Mouse (Mus musculus): Measurements from ENCODE around the gene Spon1. TPM values are rescaled to one million over a fixed set of nuclear protein-coding genes. Genes with fewer than 3 reads are reported as not detected.

The Spon1 gene
- polyA plus RNA-seq, 1 experiment from 2014 or later, result 57.4 TPM

GRCm38 (mm10) chr7:113962078-113962477 is 196.3 kb downstream of the Spon1 start:
- Histone ChIP-seq H3K4me3 (no peak overlapping the region), H3K36me3 (no peaks in the 10 kb centered on the region), H3K9me3 (replicated peaks) (no peaks in the 10 kb centered on the region), H3K4me2 (no peak overlapping the region), H3K9ac (no peak overlapping the region), H3K27ac (no peak overlapping the region), H3K4me1 (replicated peaks) (peaks cover 7% of the 10 kb centered on the region), H3K27me3 (no peaks in the 10 kb centered on the region)
- no peak for ATAC-seq (replicated peaks; ENCODE audit: insufficient number of reproducible peaks, insufficient read depth, low FRiP score, low read depth)
- WGBS, result 71% methylated on average over 4 of the region's 4 CpGs

DNA sequence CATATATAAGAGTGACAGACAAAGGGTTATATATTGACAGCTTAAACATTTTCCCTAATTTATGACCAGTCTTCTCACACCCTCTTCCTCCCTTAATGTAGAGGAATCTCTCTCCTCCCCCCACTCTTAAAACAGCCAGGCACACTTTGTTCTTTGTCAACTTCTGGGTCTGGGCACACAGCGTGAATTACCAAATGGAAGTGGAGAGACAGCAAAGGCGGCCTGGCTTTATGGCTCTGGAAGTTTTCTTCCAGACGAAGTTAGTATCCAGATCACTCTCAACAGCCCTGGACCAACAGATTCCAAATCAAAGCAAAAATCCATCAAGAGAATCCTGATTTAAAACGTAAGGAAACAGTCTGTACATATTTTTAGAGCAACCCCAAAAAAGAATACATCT is 198.0 kb downstream of the Spon1 start:
- ATAC-seq (replicated peaks; ENCODE audit: insufficient number of reproducible peaks, insufficient read depth, low FRiP score, low read depth), result no peak
- Histone ChIP-seq H3K4me1 (replicated peaks) (peaks cover 7% of the 10 kb centered on the region), H3K27ac (no peak overlapping the region), H3K27me3 (no peaks in the 10 kb centered on the region), H3K36me3 (no peaks in the 10 kb centered on the region), H3K9ac (no peak overlapping the region), H3K4me3 (no peak overlapping the region), H3K9me3 (replicated peaks) (no peaks in the 10 kb centered on the region), H3K4me2 (no peak overlapping the region)
- 62% methylated on average over 4 of the region's 4 CpGs for WGBS

DNA sequence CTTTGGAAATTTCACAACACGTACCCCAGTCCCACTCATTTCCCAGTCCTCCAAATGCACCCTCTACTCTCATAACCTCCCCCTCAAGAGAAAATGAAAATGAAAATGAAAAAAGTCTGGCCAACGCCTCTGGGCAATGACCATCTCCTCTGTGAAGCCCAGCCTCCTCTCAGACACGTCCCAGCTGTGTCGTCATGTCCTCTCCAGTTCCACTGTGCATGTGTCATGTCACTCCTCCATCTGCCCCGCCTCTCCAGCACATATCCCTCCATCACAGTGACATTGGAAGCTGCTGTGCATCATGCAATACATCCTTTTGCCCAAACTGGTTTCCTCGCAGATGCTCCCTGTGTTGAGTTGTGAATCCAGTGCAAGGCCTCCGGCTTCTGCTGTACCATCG is 199.8 kb downstream of the Spon1 start:
- no peak overlapping the region for H3K4me3 ChIP-seq
- H3K27ac ChIP-seq, result no peak overlapping the region
- no peak overlapping the region for H3K9ac ChIP-seq
- ATAC-seq (replicated peaks; ENCODE audit: insufficient number of reproducible peaks, insufficient read depth, low FRiP score, low read depth), result no peak
- no peaks in the 10 kb centered on the region for H3K27me3 ChIP-seq
- 80% methylated on average over 8 of the region's 8 CpGs for WGBS
- no peaks in the 10 kb centered on the region for H3K9me3 ChIP-seq (replicated peaks)
- no peaks in the 10 kb centered on the region for H3K36me3 ChIP-seq
- H3K4me1 ChIP-seq (replicated peaks), result peaks cover 7% of the 10 kb centered on the region
- H3K4me2 ChIP-seq, result no peak overlapping the region

- H3K4me2 ChIP-seq, result no peak overlapping the region
- no peaks in the 10 kb centered on the region for H3K27me3 ChIP-seq
- no peaks in the 10 kb centered on the region for H3K36me3 ChIP-seq
- ATAC-seq (replicated peaks; ENCODE audit: insufficient number of reproducible peaks, insufficient read depth, low FRiP score, low read depth), result no peak
- H3K4me3 ChIP-seq, result no peak overlapping the region
- no peaks in the 10 kb centered on the region for H3K9me3 ChIP-seq (replicated peaks)
- no peaks in the 10 kb centered on the region for H3K4me1 ChIP-seq (replicated peaks)
- H3K9ac ChIP-seq, result no peak overlapping the region
- H3K27ac ChIP-seq, result no peak overlapping the region
Observed at GRCm38 (mm10) chr7:113969182-113969581, 203.4 kb downstream of the Spon1 start.

GRCm38 (mm10) chr7:113972536-113972935 is 206.7 kb downstream of the Spon1 start:
- no peak for ATAC-seq (replicated peaks; ENCODE audit: insufficient number of reproducible peaks, insufficient read depth, low FRiP score, low read depth)
- H3K4me3 ChIP-seq, result no peak overlapping the region
- no peaks in the 10 kb centered on the region for H3K4me1 ChIP-seq (replicated peaks)
- 89% methylated on average over 4 of the region's 4 CpGs for WGBS
- H3K36me3 ChIP-seq, result no peaks in the 10 kb centered on the region
- H3K9ac ChIP-seq, result no peak overlapping the region
- no peaks in the 10 kb centered on the region for H3K27me3 ChIP-seq
- H3K4me2 ChIP-seq, result no peak overlapping the region
- H3K27ac ChIP-seq, result no peak overlapping the region
- H3K9me3 ChIP-seq (replicated peaks), result no peaks in the 10 kb centered on the region

GRCm38 (mm10) chr7:113986406-113987134 is 220.8 kb downstream of the Spon1 start:
- no peak for ATAC-seq (replicated peaks; ENCODE audit: insufficient number of reproducible peaks, insufficient read depth, low FRiP score, low read depth)
- Histone ChIP-seq H3K27me3 (no peaks in the 10 kb centered on the region), H3K9me3 (replicated peaks) (no peaks in the 10 kb centered on the region), H3K4me3 (no peak overlapping the region), H3K9ac (no peak overlapping the region), H3K27ac (no peak overlapping the region), H3K4me1 (replicated peaks) (no peaks in the 10 kb centered on the region), H3K4me2 (no peak overlapping the region), H3K36me3 (no peaks in the 10 kb centered on the region)
- 77% methylated on average over 10 of the region's 10 CpGs for WGBS

- Histone ChIP-seq H3K4me2 (no peak overlapping the region), H3K9ac (no peak overlapping the region), H3K4me3 (no peak overlapping the region), H3K27me3 (no peaks in the 10 kb centered on the region), H3K9me3 (replicated peaks) (no peaks in the 10 kb centered on the region), H3K27ac (no peak overlapping the region), H3K4me1 (replicated peaks) (no peaks in the 10 kb centered on the region), H3K36me3 (no peaks in the 10 kb centered on the region)
- ATAC-seq (replicated peaks; ENCODE audit: insufficient number of reproducible peaks, insufficient read depth, low FRiP score, low read depth), result no peak
Observed at GRCm38 (mm10) chr7:113988156-113988555, 222.4 kb downstream of the Spon1 start.

DNA sequence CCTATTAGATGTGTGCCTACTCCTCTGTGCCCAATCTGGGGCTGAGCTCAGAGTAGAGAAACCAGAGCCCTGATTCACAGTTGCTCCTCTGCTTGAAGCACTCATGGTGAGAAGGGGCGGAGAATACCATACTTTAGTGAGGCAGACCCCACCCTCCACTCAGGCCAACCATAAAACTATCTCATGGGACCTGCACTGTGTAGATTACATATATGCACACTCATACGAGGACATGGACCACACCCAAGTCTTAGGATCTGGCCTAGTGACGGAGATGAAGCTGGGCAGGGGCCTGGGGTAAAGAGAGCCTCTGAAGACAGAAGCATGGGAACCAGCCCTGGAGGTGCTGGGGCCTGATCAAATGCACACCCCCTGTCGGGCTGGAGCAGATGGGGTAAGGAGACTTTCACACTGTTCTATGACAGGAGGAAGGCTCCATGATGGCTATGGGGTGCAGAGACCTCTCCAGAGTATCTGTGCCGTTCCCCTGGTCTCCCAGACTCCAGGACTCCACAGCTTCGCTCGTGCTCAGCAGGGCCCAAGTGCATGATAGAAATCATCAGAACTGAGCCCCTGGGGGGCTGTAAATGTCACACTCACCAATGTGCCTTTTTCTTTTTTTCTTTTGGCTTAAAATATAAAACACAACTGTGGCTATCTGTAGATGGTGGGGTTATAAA is 232.0 kb downstream of the Spon1 start:
- Histone ChIP-seq H3K4me1 (replicated peaks) (no peaks in the 10 kb centered on the region), H3K27ac (no peak overlapping the region), H3K9me3 (replicated peaks) (no peaks in the 10 kb centered on the region), H3K4me2 (no peak overlapping the region), H3K36me3 (no peaks in the 10 kb centered on the region), H3K9ac (no peak overlapping the region), H3K4me3 (no peak overlapping the region), H3K27me3 (no peaks in the 10 kb centered on the region)
- ATAC-seq (replicated peaks; ENCODE audit: insufficient number of reproducible peaks, insufficient read depth, low FRiP score, low read depth), result no peak
- 69% methylated on average over 7 of the region's 7 CpGs for WGBS

GRCm38 (mm10) chr7:114004171-114004570 is 238.4 kb downstream of the Spon1 start:
- Histone ChIP-seq H3K36me3 (no peaks in the 10 kb centered on the region), H3K9me3 (replicated peaks) (no peaks in the 10 kb centered on the region), H3K4me2 (no peak overlapping the region), H3K27ac (no peak overlapping the region), H3K4me3 (no peak overlapping the region), H3K9ac (no peak overlapping the region), H3K4me1 (replicated peaks) (peaks cover 4% of the 10 kb centered on the region; the same call in 1 of the 2 replicates), H3K27me3 (no peaks in the 10 kb centered on the region)
- ATAC-seq (replicated peaks; ENCODE audit: insufficient number of reproducible peaks, insufficient read depth, low FRiP score, low read depth), result no peak
- WGBS, result 35% methylated on average over 5 of the region's 5 CpGs

DNA sequence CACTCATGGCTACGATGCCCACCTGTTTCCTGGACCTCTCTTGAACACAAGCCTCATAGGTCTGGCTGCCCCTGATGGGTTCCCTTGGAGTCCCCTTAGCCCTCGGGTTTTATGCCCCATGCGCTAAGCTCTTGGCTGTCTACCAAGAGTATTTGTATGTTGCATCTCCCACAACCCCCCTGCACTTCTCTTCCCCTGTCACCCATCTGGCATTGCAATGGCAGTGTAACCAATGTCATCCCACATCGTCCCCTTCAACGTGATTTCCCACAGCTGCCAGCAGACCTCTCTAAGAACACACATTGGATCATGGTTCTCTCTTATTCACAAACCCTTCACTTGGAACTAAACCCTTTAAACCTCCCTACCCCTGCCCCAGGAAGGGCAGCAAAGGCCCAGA is 239.7 kb downstream of the Spon1 start:
- 71% methylated on average over 5 of the region's 5 CpGs for WGBS
- Histone ChIP-seq H3K4me1 (replicated peaks) (peaks cover 4% of the 10 kb centered on the region; the same call in 1 of the 2 replicates), H3K9ac (no peak overlapping the region), H3K27me3 (no peaks in the 10 kb centered on the region), H3K27ac (no peak overlapping the region), H3K9me3 (replicated peaks) (no peaks in the 10 kb centered on the region), H3K4me2 (no peak overlapping the region), H3K4me3 (no peak overlapping the region), H3K36me3 (no peaks in the 10 kb centered on the region)
- no peak for ATAC-seq (replicated peaks; ENCODE audit: insufficient number of reproducible peaks, insufficient read depth, low FRiP score, low read depth)

DNA sequence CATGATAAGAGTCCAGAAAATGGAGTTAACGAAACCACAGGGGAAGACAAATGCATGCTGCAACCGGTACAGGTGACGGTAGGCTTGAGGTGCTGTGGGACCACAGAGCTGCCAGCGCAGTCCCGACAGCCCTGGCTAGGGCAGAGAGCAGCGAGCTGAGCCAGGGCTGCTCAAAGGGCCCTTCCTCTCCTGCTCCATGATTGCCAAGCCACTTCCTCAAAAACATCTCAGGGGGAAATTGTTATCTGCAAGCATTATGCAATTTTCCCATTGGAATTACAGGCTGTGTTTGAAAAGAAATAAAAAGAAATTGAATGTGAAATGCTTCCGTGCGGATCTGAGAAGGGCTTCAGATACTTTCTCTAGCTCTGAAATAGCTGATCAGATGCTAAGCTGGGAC is 240.7 kb downstream of the Spon1 start:
- no peak overlapping the region for H3K4me2 ChIP-seq
- no peaks in the 10 kb centered on the region for H3K36me3 ChIP-seq
- H3K27me3 ChIP-seq, result no peaks in the 10 kb centered on the region
- no peaks in the 10 kb centered on the region for H3K9me3 ChIP-seq (replicated peaks)
- peaks cover 4% of the 10 kb centered on the region; the same call in 1 of the 2 replicates for H3K4me1 ChIP-seq (replicated peaks)
- H3K4me3 ChIP-seq, result no peak overlapping the region
- H3K9ac ChIP-seq, result no peak overlapping the region
- no peak for ATAC-seq (replicated peaks; ENCODE audit: insufficient number of reproducible peaks, insufficient read depth, low FRiP score, low read depth)
- H3K27ac ChIP-seq, result no peak overlapping the region
- WGBS, result 58% methylated on average over 8 of the region's 8 CpGs

- ATAC-seq (replicated peaks; ENCODE audit: insufficient number of reproducible peaks, insufficient read depth, low FRiP score, low read depth), result no peak
- Histone ChIP-seq H3K4me1 (replicated peaks) (peaks cover 4% of the 10 kb centered on the region; the same call in 1 of the 2 replicates), H3K4me2 (no peak overlapping the region), H3K9ac (no peak overlapping the region), H3K27me3 (no peaks in the 10 kb centered on the region), H3K27ac (no peak overlapping the region), H3K36me3 (no peaks in the 10 kb centered on the region), H3K9me3 (replicated peaks) (no peaks in the 10 kb centered on the region), H3K4me3 (no peak overlapping the region)
- 69% methylated on average over 5 of the region's 5 CpGs for WGBS
Observed at GRCm38 (mm10) chr7:114007565-114007964, 241.8 kb downstream of the Spon1 start.
